Mouse (Mus musculus): ENCODE data around the gene Otof.

Gene Otof

DNA sequence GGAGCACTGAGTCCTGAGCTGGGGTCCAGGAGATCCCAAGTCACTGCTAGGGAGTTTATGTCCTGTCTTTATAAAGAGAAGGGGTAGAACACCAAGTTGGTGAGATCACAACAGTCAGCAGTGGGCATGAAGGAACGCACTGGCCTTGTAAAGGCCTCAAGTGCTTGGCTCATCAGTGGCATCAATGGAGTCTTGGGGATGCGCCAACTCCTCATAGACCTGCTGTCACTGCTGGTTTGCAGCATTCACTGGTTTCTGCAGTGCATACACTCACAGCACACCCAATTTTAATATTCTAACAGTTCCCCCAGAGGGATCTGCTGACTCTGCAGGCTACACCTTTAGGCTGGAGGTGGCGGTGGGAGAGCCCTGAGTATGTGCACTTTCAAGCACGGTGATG is 38.6 kb downstream of the Otof start:
- no peak for DNase-seq

DNA sequence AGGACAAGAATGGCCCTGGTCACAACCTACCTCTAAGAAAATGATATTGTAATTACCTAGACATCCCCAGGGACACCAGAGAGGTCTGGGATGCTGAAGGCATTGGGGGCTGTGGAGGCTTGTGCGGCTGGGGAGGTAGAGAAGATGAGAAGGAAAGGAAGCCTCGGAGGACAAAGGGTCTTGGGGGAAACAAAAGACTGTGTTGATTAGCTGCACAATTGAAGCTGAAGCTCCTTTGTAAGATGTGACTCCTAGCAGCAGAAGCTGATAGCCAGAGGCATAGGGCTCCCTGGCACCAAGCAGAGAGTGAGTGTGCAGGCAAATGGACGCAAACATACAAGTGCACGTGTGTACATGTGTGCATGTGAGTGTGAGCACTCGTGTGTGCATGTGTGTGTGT is 45.1 kb downstream of the Otof start:
- DNase-seq, result no peak

- peak; percentile 47 for DNase-seq
Measured at GRCm38 (mm10) chr5:30415876-30416275, 45.9 kb downstream of the Otof start.

- no peak for DNase-seq
Measured at GRCm38 (mm10) chr5:30415381-30415780, 46.4 kb downstream of the Otof start.

DNA sequence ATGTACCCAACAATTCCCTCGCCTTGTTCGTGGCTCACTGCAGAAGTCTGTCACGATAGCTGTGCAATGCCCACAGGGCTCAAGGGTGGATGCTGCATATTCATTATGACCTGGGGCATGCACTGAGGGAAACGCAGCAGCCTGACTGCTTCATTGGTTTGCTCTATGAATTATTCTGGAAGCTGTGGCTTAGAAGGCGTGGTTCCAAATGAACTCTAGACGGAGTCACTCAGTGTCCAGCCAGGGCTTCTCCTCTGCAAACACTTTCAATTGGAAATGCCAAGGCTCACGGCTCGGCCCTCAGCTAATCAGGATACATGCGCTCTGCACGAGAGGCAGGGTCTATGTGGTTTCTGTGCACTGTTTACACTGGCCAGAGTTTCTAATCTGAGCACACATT is 50.2 kb downstream of the Otof start:
- no peak for DNase-seq

DNA sequence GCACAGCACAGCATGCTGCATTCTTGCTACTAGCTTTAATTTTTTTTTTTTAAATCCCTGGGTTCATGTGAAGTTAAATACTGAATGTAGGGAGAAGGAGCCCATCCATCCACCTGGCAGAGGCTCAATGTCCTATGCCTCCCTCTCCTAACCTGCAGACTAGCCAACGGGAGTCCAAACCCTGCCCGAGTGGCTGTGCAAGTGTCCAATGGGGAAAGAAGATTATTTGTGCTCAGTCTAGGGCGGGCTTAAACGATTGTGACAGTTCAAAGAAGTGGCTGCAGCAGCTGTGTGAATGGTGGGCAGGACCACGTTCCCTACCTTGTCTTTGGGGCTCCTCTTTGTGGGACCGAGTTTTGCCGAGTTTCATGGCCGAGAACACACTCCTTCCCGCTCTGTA is 54.9 kb downstream of the Otof start:
- DNase-seq, result no peak

DNA sequence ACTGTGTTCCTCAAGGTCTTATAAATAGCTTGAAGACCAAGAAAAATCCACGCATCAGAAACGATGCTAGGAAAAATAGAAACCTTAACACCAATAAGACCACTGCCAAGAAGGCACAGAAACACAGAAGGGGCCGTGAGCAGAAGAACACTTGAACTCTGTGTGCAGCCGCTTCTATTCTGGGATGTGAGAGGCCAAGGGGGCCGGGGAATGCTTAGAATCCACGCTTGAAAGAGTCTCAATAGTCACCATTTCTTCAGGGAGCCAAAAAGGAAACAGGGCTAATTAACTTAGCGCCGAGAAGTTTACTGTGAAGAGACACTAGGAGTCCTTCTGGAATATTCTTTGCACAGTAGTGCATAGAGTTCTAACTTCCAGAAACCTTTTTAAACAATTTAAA is 60.6 kb downstream of the Otof start:
- DNase-seq, result no peak

DNA sequence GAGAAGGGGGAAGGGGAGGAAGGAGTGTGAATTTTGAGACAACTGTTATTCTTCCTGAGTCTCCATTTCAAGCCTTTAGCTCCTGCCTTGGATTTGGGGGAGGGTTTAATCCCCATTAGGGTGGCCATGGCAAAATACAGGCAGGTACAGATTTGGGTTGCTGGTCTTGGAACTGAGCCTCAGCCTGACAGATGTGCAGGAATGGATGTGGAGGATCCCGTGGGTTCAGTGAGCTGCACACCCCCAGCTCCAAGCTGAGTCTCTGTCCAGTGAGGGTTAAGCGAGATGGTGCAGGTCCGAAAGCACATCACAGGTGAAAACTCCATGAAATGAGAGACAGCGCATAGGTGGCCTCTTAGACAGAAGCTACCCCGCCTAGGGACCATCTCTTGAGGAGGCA is 61.2 kb downstream of the Otof start:
- peak; percentile 18 for DNase-seq

- peak; percentile 62 for DNase-seq
Measured at GRCm38 (mm10) chr5:30391473-30391872, 70.3 kb downstream of the Otof start.

GRCm38 (mm10) chr5:30389836-30390235 is 71.9 kb downstream of the Otof start:
- DNase-seq, result no peak

DNA sequence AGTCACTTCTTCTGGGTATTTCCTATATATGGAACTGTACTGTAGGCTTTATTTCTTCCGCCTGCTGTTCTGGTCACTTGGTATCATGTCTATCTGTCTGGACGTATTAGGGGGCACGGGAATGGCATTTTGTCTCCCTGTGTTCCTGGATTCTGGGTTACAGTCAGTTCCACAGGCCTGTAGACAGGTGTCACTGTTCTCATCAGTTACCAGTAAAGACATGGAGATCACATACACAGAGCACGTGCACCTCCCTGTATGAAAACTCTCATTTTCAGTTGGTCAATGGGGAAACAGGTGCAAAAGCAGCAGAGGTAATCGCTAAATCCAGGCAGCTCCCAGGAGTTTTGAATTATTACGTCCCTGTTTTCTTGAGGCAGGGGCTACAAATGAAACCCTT is 74.0 kb downstream of the Otof start:
- no peak for DNase-seq

DNA sequence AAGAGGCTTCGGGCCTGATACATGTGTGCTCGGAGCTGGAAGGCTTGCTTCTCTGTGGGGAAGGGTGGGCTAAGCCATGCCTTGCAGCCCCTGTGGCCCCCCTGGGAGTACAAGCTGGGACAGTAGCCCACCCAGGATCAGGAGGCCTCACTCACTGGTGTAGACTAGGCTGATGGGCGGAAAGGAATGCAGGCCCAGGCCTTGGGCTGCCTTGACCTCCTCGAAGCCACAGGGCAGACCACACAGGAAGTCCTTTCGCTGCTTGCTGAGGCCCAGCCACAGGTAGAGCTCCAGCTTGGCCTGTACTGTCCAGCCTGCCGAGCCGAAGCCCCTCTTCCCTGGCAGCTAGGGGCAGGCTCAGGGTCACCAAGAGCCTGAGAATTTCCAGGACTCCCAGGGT is 78.9 kb downstream of the Otof start:
- no peak for DNase-seq

DNA sequence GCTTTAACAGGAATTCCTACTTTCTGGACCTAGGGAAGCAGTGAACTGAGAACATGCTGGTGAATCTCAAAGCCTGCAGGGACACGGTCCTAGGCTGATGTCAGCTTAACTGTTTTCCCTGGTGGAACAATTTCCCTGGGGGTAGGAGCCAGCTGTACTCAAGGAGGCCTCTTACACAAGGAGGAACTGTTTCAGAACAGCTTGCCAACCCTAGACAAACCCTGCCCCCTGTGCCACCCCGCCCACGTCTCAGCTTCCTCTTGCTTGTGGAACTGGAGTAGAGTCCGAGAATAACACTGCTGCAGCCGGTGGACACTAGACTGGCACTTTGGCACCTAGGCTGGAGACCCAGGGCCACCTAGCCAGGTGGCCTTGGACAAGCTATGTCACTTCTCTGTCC is 92.3 kb downstream of the Otof start:
- DNase-seq, result no peak

DNA sequence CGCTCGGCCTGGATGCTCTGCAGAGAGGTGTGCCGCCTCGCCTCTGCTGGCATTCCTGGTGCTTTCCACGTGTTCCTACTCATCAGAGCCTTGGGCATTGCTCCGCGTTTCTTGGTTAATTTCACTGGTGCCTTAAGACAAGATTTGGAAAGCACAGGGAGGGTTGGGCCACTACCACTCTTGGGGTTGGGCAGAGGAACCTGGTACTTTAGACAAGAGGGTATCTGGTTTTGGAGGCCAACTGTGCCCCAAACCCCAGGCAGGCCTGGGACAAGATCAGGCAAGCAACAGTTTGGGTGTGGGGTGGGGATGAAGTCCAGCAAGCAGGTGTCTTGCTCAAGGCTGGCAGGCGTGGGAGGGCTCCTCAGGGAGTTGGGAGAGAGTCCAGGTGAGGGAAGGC is 94.3 kb downstream of the Otof start:
- DNase-seq, result no peak

DNA sequence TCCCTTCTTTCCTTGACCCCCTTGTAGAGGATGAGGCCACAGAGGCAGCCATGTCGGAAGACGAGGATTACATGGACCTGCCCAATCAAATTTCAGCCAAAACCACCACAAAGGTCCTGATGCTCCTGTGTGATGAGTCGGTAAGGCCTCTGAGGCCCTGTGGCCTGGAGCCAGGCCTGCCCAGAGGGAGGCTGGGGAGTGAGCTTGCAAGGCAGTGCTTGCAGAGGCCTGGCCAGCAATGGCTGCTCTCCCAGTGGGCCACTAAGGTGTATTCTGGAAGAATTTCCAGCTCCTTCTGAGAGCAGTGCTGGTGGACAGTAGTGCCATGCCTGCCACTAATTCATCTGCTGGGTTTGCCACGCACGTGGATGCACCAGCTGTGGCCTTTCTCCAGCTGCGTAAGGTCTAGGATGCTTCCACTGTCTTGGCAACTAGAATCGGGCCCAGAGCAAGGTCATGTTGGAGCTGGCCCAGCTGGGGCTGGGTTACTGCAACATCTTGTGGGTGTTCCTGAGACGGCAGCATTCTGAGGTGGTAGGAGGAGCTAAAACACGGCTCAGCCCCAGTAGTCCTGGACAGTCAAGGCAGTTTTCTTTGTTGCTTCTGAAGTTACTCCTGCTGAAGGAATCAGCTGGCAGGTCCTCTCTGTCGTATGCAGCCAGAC is 103.2 kb downstream of the Otof start:
- DNase-seq, result no peak

- no peak for DNase-seq
Measured at GRCm38 (mm10) chr5:30356647-30357046, 105.1 kb downstream of the Otof start.

DNA sequence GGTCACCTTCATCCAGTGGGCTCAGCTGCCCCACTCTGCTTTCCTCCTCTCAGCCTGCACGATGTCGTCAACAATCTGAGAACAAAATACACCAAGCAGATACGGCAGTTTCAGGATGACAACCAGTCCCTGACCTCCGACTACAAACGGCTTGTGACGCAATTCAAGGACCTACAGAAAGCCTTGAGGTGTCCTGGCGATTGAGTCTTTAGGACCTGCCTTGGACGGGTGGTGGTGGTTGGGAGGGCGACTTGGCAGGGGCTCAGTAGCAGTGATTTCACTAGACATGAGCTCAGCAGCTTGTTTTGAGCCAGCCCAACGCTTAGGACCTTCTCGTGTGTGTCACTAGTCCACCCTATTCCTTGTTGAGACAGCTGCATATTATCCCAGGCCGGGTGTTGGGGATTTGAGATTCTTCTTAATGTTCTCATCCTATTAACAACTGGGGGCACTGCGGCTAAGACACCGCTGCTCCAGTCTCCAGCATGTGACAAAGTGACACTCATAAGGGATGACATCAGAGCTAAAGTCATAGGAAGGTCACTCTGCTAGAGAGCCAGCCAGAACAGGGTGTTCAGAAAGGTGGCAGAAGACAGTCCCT is 106.1 kb downstream of the Otof start:
- DNase-seq, result no peak

- DNase-seq, result no peak
Measured at GRCm38 (mm10) chr5:30355114-30355513, 106.6 kb downstream of the Otof start.

DNA sequence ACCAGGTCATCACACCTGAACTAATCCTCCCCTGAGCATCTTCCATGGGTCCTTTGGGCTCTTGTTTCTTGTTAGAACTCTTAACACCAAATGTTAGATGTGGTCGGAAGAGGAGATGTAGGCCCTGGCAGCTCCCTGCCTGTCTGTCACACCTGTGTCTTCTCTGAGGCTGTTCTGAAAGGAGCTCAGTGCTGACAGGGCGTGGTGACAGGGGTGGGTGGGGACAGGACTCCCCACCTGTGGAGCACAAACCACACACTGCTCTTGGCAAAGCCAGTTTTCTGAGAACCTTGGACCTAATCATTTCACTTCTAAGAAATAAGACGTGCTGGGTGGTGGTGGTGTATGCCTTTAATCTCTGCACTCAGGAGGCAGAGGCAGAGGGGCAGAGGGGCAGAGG is 108.1 kb downstream of the Otof start:
- DNase-seq, result no peak

DNA sequence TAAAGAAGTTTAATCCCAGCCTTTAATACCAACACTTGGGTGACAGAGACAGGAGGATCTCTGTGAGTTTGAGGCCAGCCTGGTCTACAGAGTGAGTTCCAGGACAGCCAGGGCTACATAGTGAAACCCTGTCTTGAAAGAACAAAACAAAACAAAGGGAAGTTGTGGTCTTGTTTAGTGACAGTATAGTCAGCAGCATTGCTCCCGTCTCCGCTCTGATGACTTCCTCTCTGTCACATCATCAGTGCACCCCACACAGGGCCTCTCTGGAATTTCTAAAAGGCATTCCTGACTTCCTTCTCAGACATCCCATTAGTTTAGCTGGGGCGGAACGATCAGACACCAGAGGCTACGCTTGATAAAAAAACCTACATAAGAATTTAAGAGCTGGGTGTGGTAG is 117.8 kb downstream of the Otof start:
- no peak for DNase-seq

GRCm38 (mm10) chr5:30343107-30343506 is 118.6 kb downstream of the Otof start:
- DNase-seq, result peak; percentile 74

- peak; percentile 45 for DNase-seq
Measured at GRCm38 (mm10) chr5:30342601-30343015, 119.1 kb downstream of the Otof start.

GRCm38 (mm10) chr5:30341601-30342365 is 119.9 kb downstream of the Otof start:
- no peak for DNase-seq

DNA sequence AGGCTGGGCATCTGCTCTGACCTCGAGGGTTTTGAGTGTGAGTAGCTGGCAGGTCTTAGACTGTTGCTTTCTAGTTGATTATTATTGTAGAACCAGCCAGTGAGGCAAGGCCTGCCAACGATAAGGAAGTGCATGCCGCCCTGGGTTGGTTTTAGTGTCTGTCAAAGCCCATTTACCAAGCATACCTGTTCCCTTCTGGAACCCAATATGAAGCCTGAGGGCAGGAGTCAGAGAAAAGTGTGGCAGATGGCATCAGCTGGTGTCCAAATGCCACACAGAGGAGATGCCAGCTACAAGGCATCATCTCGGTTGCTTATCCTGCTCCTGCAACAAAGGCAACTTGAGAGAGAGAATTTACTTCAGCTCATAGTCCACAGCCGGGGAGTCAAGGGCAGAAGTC is 120.9 kb downstream of the Otof start:
- DNase-seq, result peak; percentile 89
